Mouse (Mus musculus) neural tube, embryonic 12.5 days (tissue): ENCODE measurements around the gene Spata25. TPM values are rescaled to one million over a fixed set of nuclear protein-coding genes. Genes with fewer than 3 reads are reported as not detected.
A peak's percentile ranks its signal among the peaks of the same experiment; 100 is the strongest.
"Not testable (repeated sequence)": the region's sequence is repeated elsewhere in the genome, so short reads cannot be mapped to it uniquely, and the experiment has no call there.

ENCODE experiments used
- ATAC-seq: fragments of 200-750 bp; cut with Nextera tagmentation; 2 replicates; pipeline ENCODE4 v1.8.0; 2017; ENCODE audit warnings: low read depth, mild to moderate bottlenecking, moderate TSS enrichment, moderate library complexity; ENCODE audit not compliant: low FRiP score
- H3K27ac ChIP-seq: fragments of 300-500 bp; sonication (generic); 2 replicates; pipeline ENCODE4 v1.5.1; 2016
- H3K27me3 ChIP-seq: fragments of 300-500 bp; sonication (generic); replicated peaks from 2 replicates; pipeline ENCODE4 v1.6.1; 2016; ENCODE audit warnings: mild to moderate bottlenecking
- H3K36me3 ChIP-seq: fragments of 300-500 bp; sonication (generic); 2 replicates; pipeline ENCODE4 v1.6.1; 2016; ENCODE audit warnings: mild to moderate bottlenecking
- H3K4me1 ChIP-seq: fragments of 300-500 bp; sonication (generic); 2 replicates; pipeline ENCODE4 v1.6.1; 2016
- H3K4me2 ChIP-seq: fragments of 300-500 bp; sonication (generic); replicated peaks from 2 replicates; pipeline ENCODE4 v1.6.1; 2016; ENCODE audit warnings: mild to moderate bottlenecking
- H3K4me3 ChIP-seq: fragments of 300-500 bp; sonication (generic); 2 replicates; pipeline ENCODE4 v1.5.1; 2016
- H3K9ac ChIP-seq: fragments of 300-500 bp; sonication (generic); 2 replicates; pipeline ENCODE4 v1.6.1; 2016; ENCODE audit warnings: mild to moderate bottlenecking
- H3K9me3 ChIP-seq: fragments of 300-500 bp; sonication (generic); 2 replicates; pipeline ENCODE4 v1.6.1; 2016; ENCODE audit warnings: mild to moderate bottlenecking
- WGBS: fragments of 180-500 bp; shearing (Covaris S2); methylation state at CpG from one replicate; pipeline ENCODE4 v1.1.7; 2016; 5-methylcytosine and 5-hydroxymethylcytosine counted together
- polyA plus RNA-seq: library from polyadenylated mRNA; unstranded; fragments of >200 nt; fragmentation: Nextera tagmentation; extraction: Ambion mirVana; gene quantifications from 2 replicates; pipeline ENCODE4 v1.2.1, GENCODE M21; 2016

The Spata25 gene
- polyA plus RNA-seq, result not detected in 2 replicates

GRCm38 (mm10) chr2:164828437-164828836 lies at the start of gene Spata25:
TSS of gene Spata25 (minus strand) at chr2:164828537.
- H3K27me3 ChIP-seq, result no peaks in the 10 kb centered on the region
- no peak within 1 kb of the TSS for H3K4me3 ChIP-seq
- H3K4me1 ChIP-seq, result peaks cover 7% of the 10 kb centered on the region
- H3K9ac ChIP-seq, result no peak within 1 kb of the TSS
- no peaks in the 10 kb centered on the region; the same call in 1 of the 2 replicates for H3K9me3 ChIP-seq
- no peak for ATAC-seq
- peaks cover 43% of the 10 kb centered on the region for H3K36me3 ChIP-seq
- WGBS, result 90% methylated on average over 6 of the region's 6 CpGs
- no peak within 1 kb of the TSS for H3K4me2 ChIP-seq
- H3K27ac ChIP-seq, result no peak within 1 kb of the TSS

GRCm38 (mm10) chr2:164877376-164878215 lies 49.3 kb upstream of the Spata25 start:
- H3K9me3 ChIP-seq, H3K36me3 ChIP-seq, ATAC-seq, H3K27ac ChIP-seq, H3K9ac ChIP-seq, H3K27me3 ChIP-seq, H3K4me3 ChIP-seq: not testable (repeated sequence)
- peak overlapping the region; percentile 86 for H3K4me2 ChIP-seq
- H3K4me1 ChIP-seq, result peaks cover 27% of the 10 kb centered on the region
- WGBS, result 72% methylated on average over 11 of the region's 11 CpGs

GRCm38 (mm10) chr2:164875648-164876047 lies 47.3 kb upstream of the Spata25 start:
- peaks cover 22% of the 10 kb centered on the region for H3K4me1 ChIP-seq
- not testable (repeated sequence) for H3K27me3 ChIP-seq, H3K9ac ChIP-seq, H3K4me3 ChIP-seq, ATAC-seq, H3K27ac ChIP-seq, H3K4me2 ChIP-seq, H3K9me3 ChIP-seq, H3K36me3 ChIP-seq
- WGBS, result 50% methylated on average over 2 of the region's 2 CpGs

GRCm38 (mm10) chr2:164874239-164874769 lies 46.0 kb upstream of the Spata25 start:
- Histone ChIP-seq H3K9ac (no peak overlapping the region), H3K27ac (no peak overlapping the region), H3K9me3 (no peaks in the 10 kb centered on the region), H3K36me3 (no peaks in the 10 kb centered on the region), H3K4me1 (peaks cover 16% of the 10 kb centered on the region), H3K4me3 (no peak overlapping the region), H3K27me3 (no peaks in the 10 kb centered on the region), H3K4me2 (no peak overlapping the region)
- 0% methylated on average over 1 of the region's 1 CpGs for WGBS
- ATAC-seq, result no peak

- H3K27me3 ChIP-seq, result no peaks in the 10 kb centered on the region
- no peak overlapping the region for H3K9ac ChIP-seq
- no peak overlapping the region for H3K4me2 ChIP-seq
- no peak for ATAC-seq
- H3K36me3 ChIP-seq, result no peaks in the 10 kb centered on the region
- 49% methylated on average over 3 of the region's 3 CpGs for WGBS
- no peak overlapping the region for H3K4me3 ChIP-seq
- H3K4me1 ChIP-seq, result peaks cover 15% of the 10 kb centered on the region
- H3K9me3 ChIP-seq, result no peaks in the 10 kb centered on the region
- H3K27ac ChIP-seq, result no peak overlapping the region
Measured at GRCm38 (mm10) chr2:164873621-164874020, 45.3 kb upstream of the Spata25 start.

GRCm38 (mm10) chr2:164871602-164872303 lies 43.4 kb upstream of the Spata25 start:
- Histone ChIP-seq H3K27ac (no peak overlapping the region), H3K4me2 (no peak overlapping the region), H3K4me1 (peaks cover 6% of the 10 kb centered on the region), H3K4me3 (no peak overlapping the region), H3K27me3 (no peaks in the 10 kb centered on the region), H3K9me3 (peaks cover 6% of the 10 kb centered on the region; the same call in 1 of the 2 replicates), H3K9ac (no peak overlapping the region), H3K36me3 (no peaks in the 10 kb centered on the region)
- ATAC-seq, result no peak
- WGBS, result 64% methylated on average over 6 of the region's 6 CpGs

- H3K36me3 ChIP-seq, result no peaks in the 10 kb centered on the region
- no peaks in the 10 kb centered on the region for H3K4me1 ChIP-seq
- H3K27ac ChIP-seq, result no peak overlapping the region
- no peak overlapping the region for H3K4me3 ChIP-seq
- peaks cover 6% of the 10 kb centered on the region; the same call in 1 of the 2 replicates for H3K9me3 ChIP-seq
- 85% methylated on average over 7 of the region's 7 CpGs for WGBS
- H3K9ac ChIP-seq, result no peak overlapping the region
- no peak overlapping the region for H3K4me2 ChIP-seq
- ATAC-seq, result no peak
- H3K27me3 ChIP-seq, result no peaks in the 10 kb centered on the region
Measured at GRCm38 (mm10) chr2:164868491-164868890, 40.2 kb upstream of the Spata25 start.

- Histone ChIP-seq H3K9me3 (peaks cover 6% of the 10 kb centered on the region; the same call in 1 of the 2 replicates), H3K27ac (no peak overlapping the region)
- WGBS, result 92% methylated on average over 7 of the region's 7 CpGs
Measured at GRCm38 (mm10) chr2:164867566-164867965, 39.2 kb upstream of the Spata25 start.

GRCm38 (mm10) chr2:164866741-164867551 lies 38.6 kb upstream of the Spata25 start:
- ATAC-seq, result no peak
- WGBS, result 54% methylated on average over 16 of the region's 16 CpGs

More at GRCm38 (mm10) chr2:164867566-164867965, 39.2 kb upstream of the Spata25 start:
- no peaks in the 10 kb centered on the region for H3K4me1 ChIP-seq
- H3K27me3 ChIP-seq, result no peaks in the 10 kb centered on the region
- no peak overlapping the region for H3K9ac ChIP-seq
- no peak for ATAC-seq
- H3K4me2 ChIP-seq, result no peak overlapping the region
- H3K36me3 ChIP-seq, result no peaks in the 10 kb centered on the region
- no peak overlapping the region for H3K4me3 ChIP-seq

GRCm38 (mm10) chr2:164864593-164864992 lies 36.3 kb upstream of the Spata25 start:
- H3K9ac ChIP-seq, result no peak overlapping the region
- peaks cover 6% of the 10 kb centered on the region; the same call in 1 of the 2 replicates for H3K4me1 ChIP-seq
- H3K27me3 ChIP-seq, result peaks cover 6% of the 10 kb centered on the region; the same call in 1 of the 2 replicates
- no peak overlapping the region for H3K4me3 ChIP-seq
- no peaks in the 10 kb centered on the region for H3K36me3 ChIP-seq
- no peak overlapping the region for H3K4me2 ChIP-seq
- 86% methylated on average over 4 of the region's 4 CpGs for WGBS
- H3K9me3 ChIP-seq, result peaks cover 6% of the 10 kb centered on the region; the same call in 1 of the 2 replicates
- ATAC-seq, result no peak
- no peak overlapping the region for H3K27ac ChIP-seq

More at GRCm38 (mm10) chr2:164866741-164867551, 38.6 kb upstream of the Spata25 start:
- Histone ChIP-seq H3K9me3 (peaks cover 6% of the 10 kb centered on the region; the same call in 1 of the 2 replicates), H3K27me3 (no peaks in the 10 kb centered on the region), H3K4me1 (peaks cover 4% of the 10 kb centered on the region; the same call in 1 of the 2 replicates), H3K27ac (no peak overlapping the region), H3K36me3 (no peaks in the 10 kb centered on the region), H3K4me2 (no peak overlapping the region), H3K4me3 (no peak overlapping the region), H3K9ac (no peak overlapping the region)

GRCm38 (mm10) chr2:164863411-164863810 lies 35.1 kb upstream of the Spata25 start:
- not testable (repeated sequence) for H3K4me2 ChIP-seq, ATAC-seq, H3K4me1 ChIP-seq, H3K9ac ChIP-seq, H3K9me3 ChIP-seq, H3K27ac ChIP-seq, H3K36me3 ChIP-seq, H3K4me3 ChIP-seq
- 92% methylated on average over 8 of the region's 9 CpGs for WGBS
- peaks cover 14% of the 10 kb centered on the region for H3K27me3 ChIP-seq
